8 mouse cellular contexts compared by ENCODE assay signal in the genomic region with DNA sequence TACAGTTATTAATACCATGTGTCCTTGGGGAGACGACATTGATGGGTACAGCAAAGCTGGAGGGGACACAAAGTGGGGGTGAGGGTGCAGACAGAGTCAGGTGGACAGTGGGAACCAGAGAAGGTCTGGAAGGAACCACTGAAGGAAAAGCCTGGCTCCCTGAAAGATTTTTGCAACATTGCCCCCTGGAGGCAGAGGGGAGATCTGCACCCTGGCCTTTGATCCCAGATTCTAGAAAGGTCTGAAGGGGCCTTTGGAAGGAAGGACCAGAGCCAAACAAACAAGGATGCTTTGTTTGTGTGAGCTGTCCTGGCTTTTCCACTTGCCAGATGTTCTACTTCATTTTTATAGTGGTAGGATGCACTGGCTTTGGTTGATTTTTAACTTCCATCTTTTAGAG.
A peak's percentile ranks its signal among the peaks of the same experiment; 100 is the strongest.
DNase-seq lines count a peak whose midpoint lies in the region; ATAC-seq lines count a peak whose summit lies in the region.

No protein-coding gene starts in this region.

- ATAC-seq in frontal cortex, adult (ENCODE audit: low TSS enrichment) = no peak

- peak; percentile 22 to 46 for DNase-seq in frontal cortex, postnatal 25 days (ENCODE audit: low spot score in 2 of 2)
- DNase-seq in 3T3-L1 (ENCODE audit: low read depth, low spot score) (peak; percentile 39), WW6 (ENCODE audit: low read depth, low spot score) (peak; percentile 13)
- peak; percentile 64 for DNase-seq in embryo, embryonic 10 days (ENCODE audit: low spot score)
- DNase-seq in kidney, adult 8-10 months = peak; percentile 52 to 79
- DNase-seq in lung, postnatal 25 days (ENCODE audit: low spot score) = peak; percentile 58
- peak; percentile 50 for DNase-seq in thymus, postnatal 14 days

Comparison
In these comparisons a context has a peak if more than half of its experiments do, and no peak if none do; other contexts are left out.
1. DNase-seq: peak in every context shown above with its lines; median percentile 66 in kidney, adult 8-10 months; 64 in embryo, embryonic 10 days; 58 in lung, postnatal 25 days; 50 in thymus, postnatal 14 days; 39 in 3T3-L1; 34 in frontal cortex, postnatal 25 days; 13 in WW6.